Mouse (Mus musculus) cerebellum, adult 2 months (tissue): ENCODE measurements around the gene Exoc5.

Experiments used
- CTCF ChIP-seq: fragments of 200-500 bp; IDR thresholded peaks from 2 replicates; pipeline ENCODE4 v1.5.1; 2011; ENCODE audit warnings: low read depth, mild to moderate bottlenecking, control low read depth, low read length, moderate library complexity, borderline replicate concordance; ENCODE audit not compliant: insufficient read depth
- POLR2A ChIP-seq: fragments of 200-500 bp; IDR thresholded peaks from 2 replicates; pipeline ENCODE4 v1.6.1; 2011; ENCODE audit warnings: low read length, control low read depth, borderline replicate concordance; ENCODE audit not compliant: insufficient read depth

- TF ChIP-seq CTCF (no peak), POLR2A (no peak)
Measured at GRCm38 (mm10) chr14:49089461-49090058, 23.1 kb upstream of the Exoc5 start.
